Mouse (Mus musculus) myocyte (in vitro differentiated cells): ENCODE data around the gene Rassf3.

ENCODE experiments used
- CEBPB ChIP-seq: IDR thresholded peaks from 2 replicates; pipeline ENCODE4 v1.6.1; 2011; ENCODE audit warnings: mild to moderate bottlenecking, moderate library complexity; ENCODE audit not compliant: poor library complexity, insufficient read depth, severe bottlenecking
- E2F4 ChIP-seq: IDR thresholded peaks from one replicate; pipeline ENCODE4 v1.6.1; 2011; ENCODE audit warnings: mild to moderate bottlenecking, control low read depth, moderate library complexity; ENCODE audit not compliant: insufficient read depth
- MAX ChIP-seq: IDR thresholded peaks from one replicate; pipeline ENCODE4 v1.6.1; 2011; ENCODE audit warnings: low read depth, mild to moderate bottlenecking, control low read depth
- MYOD1 ChIP-seq, 3 experiments: IDR thresholded peaks; one replicate each; pipeline ENCODE4 v1.6.1; 2011; ENCODE audit warnings: control low read depth in 2 of 3, low read depth in 2 of 3, mild to moderate bottlenecking in 2 of 3, moderate library complexity in 1 of 3; ENCODE audit not compliant: insufficient read length in 2 of 3, control insufficient read depth in 1 of 3
- MYOG ChIP-seq, 3 experiments: IDR thresholded peaks; one replicate each; pipeline ENCODE4 v1.6.1; 2011; ENCODE audit warnings: control low read depth in 2 of 3, low read depth in 2 of 3, mild to moderate bottlenecking in 2 of 3; ENCODE audit not compliant: insufficient read length in 2 of 3, control insufficient read depth in 1 of 3, insufficient read depth in 1 of 3
- POLR2A ChIP-seq: IDR thresholded peaks from one replicate; pipeline ENCODE4 v1.6.1; 2011; ENCODE audit warnings: low read depth, mild to moderate bottlenecking, control low read depth, moderate library complexity; ENCODE audit not compliant: insufficient read length
- POLR2AphosphoS2 ChIP-seq: IDR thresholded peaks from one replicate; pipeline ENCODE4 v1.6.1; 2011; ENCODE audit warnings: low read depth, control low read depth; ENCODE audit not compliant: insufficient read length
- SRF ChIP-seq: IDR thresholded peaks from one replicate; pipeline ENCODE4 v1.6.1; 2011; ENCODE audit warnings: low read depth; ENCODE audit not compliant: control insufficient read depth, insufficient read length
- TCF12 ChIP-seq: IDR thresholded peaks from one replicate; pipeline ENCODE4 v1.6.1; 2011; ENCODE audit warnings: mild to moderate bottlenecking, control low read depth; ENCODE audit not compliant: poor library complexity, insufficient read depth, severe bottlenecking
- TCF3 ChIP-seq: IDR thresholded peaks from one replicate; pipeline ENCODE4 v1.6.1; 2011; ENCODE audit warnings: low read depth, control low read depth; ENCODE audit not compliant: insufficient read length
- USF1 ChIP-seq: IDR thresholded peaks from one replicate; pipeline ENCODE4 v1.6.1; 2011; ENCODE audit warnings: low read depth, mild to moderate bottlenecking, control low read depth, moderate library complexity

DNA sequence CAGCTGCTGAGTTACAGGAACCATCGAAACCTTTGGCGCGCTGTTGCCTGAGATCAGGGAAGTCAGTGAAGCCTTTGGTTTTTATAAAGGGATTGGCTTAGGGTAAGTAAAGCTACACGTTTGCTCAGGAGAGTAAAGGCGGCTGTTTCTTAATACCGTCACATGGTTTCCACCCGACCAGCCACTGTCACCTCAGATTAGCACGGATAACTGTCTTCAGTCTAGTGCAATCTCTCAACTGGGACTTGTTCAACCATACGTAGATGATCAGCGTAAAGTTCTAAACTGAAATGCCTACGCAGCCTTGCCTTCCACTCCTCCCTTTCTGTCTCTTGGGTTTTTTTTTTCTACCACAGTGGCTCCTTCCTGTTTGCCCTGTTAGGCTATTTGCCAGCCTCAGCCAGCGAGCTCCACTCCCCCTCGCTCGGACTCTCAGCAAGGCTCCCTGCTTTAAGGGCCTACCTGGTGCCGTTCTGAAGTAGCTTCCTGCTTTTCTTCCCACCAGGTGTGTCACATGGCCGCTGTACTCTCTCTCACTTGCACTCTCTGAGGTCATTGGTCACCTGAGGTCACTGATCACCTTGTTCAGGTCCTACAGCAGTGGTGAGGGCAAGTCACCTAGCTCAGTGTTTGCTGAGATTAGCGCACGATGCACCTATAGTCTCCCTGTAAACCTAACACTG lies 107.2 kb downstream of the Rassf3 start:
- TF ChIP-seq POLR2A: no peak
- TF ChIP-seq MYOG (IDR thresholded peaks at IDR 0.05; ENCODE audit: control insufficient read depth in 1 of 3, insufficient read depth in 1 of 3, insufficient read length in 2 of 3, low read depth in 2 of 3): no peak
- no peak for TF ChIP-seq TCF12
- no peak for TF ChIP-seq USF1
- TF ChIP-seq E2F4: no peak
- no peak for TF ChIP-seq MAX
- no peak for TF ChIP-seq CEBPB
- no peak for TF ChIP-seq TCF3
- no peak for TF ChIP-seq MYOD1 (IDR thresholded peaks at IDR 0.05; ENCODE audit: control insufficient read depth in 1 of 3, insufficient read length in 2 of 3, low read depth in 2 of 3)
- TF ChIP-seq POLR2AphosphoS2: no peak
- no peak for TF ChIP-seq SRF
